ENCODE assay signal across 9 mouse cellular contexts in the genomic region with DNA sequence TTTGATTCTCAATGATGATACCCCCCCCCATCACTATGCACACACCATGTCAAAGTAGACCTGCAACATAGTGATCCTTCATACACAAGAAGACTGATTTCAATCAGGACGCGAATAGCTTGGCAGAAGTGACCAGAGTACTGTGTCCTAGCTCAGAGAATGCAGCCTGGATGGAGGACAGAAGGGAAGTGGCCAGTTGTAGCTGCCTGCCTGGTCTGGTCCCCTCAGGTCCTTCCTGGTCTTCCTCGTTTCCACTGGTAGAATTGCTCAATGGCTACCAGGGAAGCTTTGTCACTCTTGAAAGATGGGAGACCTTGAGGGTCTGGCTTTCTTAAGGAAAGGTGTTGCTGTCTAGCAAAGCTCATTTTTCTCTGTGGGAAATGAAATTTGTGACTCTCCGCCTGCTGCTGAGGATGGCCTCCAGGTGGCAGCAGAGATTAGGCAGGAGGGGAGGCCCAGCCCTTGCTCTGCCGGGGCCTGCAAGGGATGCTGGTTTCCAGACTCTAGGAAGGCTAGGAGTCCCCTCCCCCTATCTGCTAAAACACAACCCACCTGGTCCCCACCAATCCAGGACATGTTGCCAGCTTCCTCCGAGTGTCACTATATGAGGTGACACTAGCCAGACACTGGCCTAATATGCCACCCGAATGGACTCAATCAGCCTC. TPM values are rescaled to one million over a fixed set of nuclear protein-coding genes. Genes with fewer than 3 reads are reported as not detected.
A peak's percentile ranks its signal among the peaks of the same experiment; 100 is the strongest.
DNase-seq lines count a peak whose midpoint lies in the region; ATAC-seq lines count a peak whose summit lies in the region.
"Had no signal": no experiment of that assay in that cellular context is flagged by ENCODE, and none has a peak within 500 bp of the region (broad histone marks: within the 10 kb centered on the region; RNA-seq: fewer than 3 reads in every experiment).

No protein-coding gene starts in this region.

- H3K4me3 ChIP-seq in limb, embryonic 13.5 days: no peak overlapping the region

- no peak overlapping the region; the same call in 1 of the 2 replicates for H3K9ac ChIP-seq in limb, embryonic 13.5 days

- H3K4me2 ChIP-seq in limb, embryonic 13.5 days (replicated peaks): peak overlapping the region; percentile 38; the same call in 1 of the 2 replicates

- H3K27ac ChIP-seq in limb, embryonic 13.5 days: no peak overlapping the region

- DNase-seq in 416B (ENCODE audit: low read depth): peak; percentile 51
- DNase-seq in WW6 (ENCODE audit: low read depth, low spot score): peak; percentile 22
- DNase-seq in cerebellum, postnatal 36 days: peak; percentile 74 to 80
- DNase-seq in gastrocnemius, postnatal 10 days: peak; percentile 77
- peak; percentile 33 for DNase-seq in kidney, adult 11 months
- peak; percentile 67 for DNase-seq in naive thymus-derived CD4-positive, alpha-beta T cell, adult 2 months (ENCODE audit: low read depth)
- DNase-seq in telencephalon, adult 2 months (ENCODE audit: low read depth, low spot score): peak; percentile 35

- WGBS in limb, embryonic 13.5 days: 12% methylated on average over 7 of the region's 7 CpGs

- no peaks in the 10 kb centered on the region for H3K27me3 ChIP-seq in limb, embryonic 13.5 days

- H3K9me3 ChIP-seq in limb, embryonic 13.5 days: no peaks in the 10 kb centered on the region

- peaks cover 11% of the 10 kb centered on the region for H3K4me1 ChIP-seq in limb, embryonic 13.5 days

- ATAC-seq in limb, embryonic 13.5 days (ENCODE audit: low FRiP score, low read depth): peak; percentile 75; the same call in 1 of the 2 replicates

- no peaks in the 10 kb centered on the region for H3K36me3 ChIP-seq in limb, embryonic 13.5 days

RNA-seq across cellular contexts. Expression of gene Slc4a5, which starts 4.5 kb away (rescaled TPM):
- under 1 TPM in 1 of 2 experiments, not detected in 1; 0.05 TPM for total RNA-seq in gastrocnemius, postnatal 10 days (2021)
- 0.10 and 0.20 TPM in 2 replicates for polyA plus RNA-seq in limb, embryonic 13.5 days (2015; fragmentation: Nextera tagmentation; extraction: Ambion mirVana)
- total RNA-seq: gastrocnemius, postnatal 36 days had no signal

RNA-seq across cellular contexts. Expression of gene Dctn1, which starts 49.4 kb away (rescaled TPM):
- 100 to 1,000 TPM; 126 to 132 TPM for total RNA-seq in gastrocnemius, postnatal 10 days (2021)
- 88.9 and 90.3 TPM in 2 replicates for polyA plus RNA-seq in limb, embryonic 13.5 days (2015; fragmentation: Nextera tagmentation; extraction: Ambion mirVana)

RNA-seq across cellular contexts. Expression of gene 1700003E16Rik, which starts 58.9 kb away (rescaled TPM):
- under 1 TPM in 1 of 2 experiments, not detected in 1; 0.23 TPM for total RNA-seq in gastrocnemius, postnatal 10 days (2021)
- polyA plus RNA-seq in limb, embryonic 13.5 days (2015; fragmentation: Nextera tagmentation; extraction: Ambion mirVana): 3.7 and 3.8 TPM in 2 replicates

RNA-seq across cellular contexts. Expression of gene Wdr54, which starts 58.9 kb away (rescaled TPM):
- 1 to 10 TPM in 1 of 2 experiments, under 1 TPM in 1; 0.43 to 1.4 TPM for total RNA-seq in gastrocnemius, postnatal 10 days (2021)
- polyA plus RNA-seq in limb, embryonic 13.5 days (2015; fragmentation: Nextera tagmentation; extraction: Ambion mirVana): 6.9 and 7.4 TPM in 2 replicates

Comparison
In these comparisons a context has a peak if more than half of its experiments do, and no peak if none do; other contexts are left out.
1. DNase-seq: peak in every context shown above with its lines; median percentile 77 in cerebellum, postnatal 36 days; 77 in gastrocnemius, postnatal 10 days; 67 in naive thymus-derived CD4-positive, alpha-beta T cell, adult 2 months; 51 in 416B; 35 in telencephalon, adult 2 months; 33 in kidney, adult 11 months; 22 in WW6.